Mouse (Mus musculus): ENCODE results near the gene Senp3.
A peak's percentile ranks its signal among the peaks of the same experiment; 100 is the strongest.
"Not testable (repeated sequence)": the region's sequence is repeated elsewhere in the genome, so short reads cannot be mapped to it uniquely, and the experiment has no call there.

Gene Senp3

DNA sequence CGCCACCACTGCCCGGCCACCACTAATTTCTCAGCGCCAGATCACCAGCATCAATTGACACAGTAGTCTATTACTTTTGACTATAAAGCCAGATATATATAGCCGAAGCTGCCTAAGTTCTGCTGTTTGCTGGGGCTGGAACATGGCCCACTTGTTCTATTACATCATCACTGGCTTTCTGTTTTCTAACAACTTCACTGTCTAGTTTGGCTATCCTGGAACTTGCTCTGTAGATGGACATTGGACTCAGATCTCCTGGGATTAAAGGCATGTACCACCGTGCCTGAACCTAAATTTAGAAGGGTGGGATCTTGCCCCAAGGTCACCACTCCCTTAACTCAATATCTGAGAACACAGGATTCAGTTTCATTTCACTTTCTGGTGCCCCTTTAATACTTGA is 36.0 kb downstream of the Senp3 start:
- DNase-seq: no peak

GRCm38 (mm10) chr11:69635471-69635870 is 46.4 kb downstream of the Senp3 start:
- DNase-seq: no peak

DNA sequence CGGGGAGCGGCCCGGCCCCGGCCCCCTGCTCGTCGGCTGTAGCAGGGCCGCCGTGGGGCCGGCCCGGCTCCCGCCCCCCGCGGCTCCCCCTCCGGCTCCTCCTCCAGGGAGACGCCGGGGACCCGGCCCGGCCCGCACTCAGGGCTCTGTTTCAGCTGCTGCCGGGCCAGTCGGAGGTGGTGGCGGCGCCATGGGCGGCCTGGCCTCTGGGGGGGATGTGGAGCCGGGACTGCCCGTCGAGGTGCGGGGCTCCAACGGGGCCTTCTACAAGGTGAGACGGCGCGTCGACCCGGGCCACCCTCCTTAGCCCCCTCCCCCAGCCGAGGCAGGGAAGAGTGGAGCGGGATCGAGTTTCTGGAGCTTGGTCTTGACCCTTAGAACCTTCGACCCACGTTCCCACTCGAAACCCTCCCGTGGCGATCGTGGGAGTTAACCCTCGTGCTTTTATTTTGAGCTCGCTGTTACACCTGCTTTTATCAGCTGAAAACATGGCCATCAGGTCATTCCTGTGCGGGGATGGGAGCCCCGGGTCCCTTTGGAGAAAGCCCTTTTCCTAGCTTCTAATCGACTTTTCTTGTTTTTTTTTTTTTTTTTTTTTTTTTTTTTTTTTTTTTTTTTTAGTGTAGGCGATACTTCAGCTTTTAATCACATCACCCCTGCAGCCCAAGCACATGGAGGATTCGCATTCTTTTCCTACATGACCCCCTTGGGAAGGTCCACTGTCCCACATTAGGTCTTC is 48.6 kb downstream of the Senp3 start:
- peak; percentile 79 for DNase-seq

DNA sequence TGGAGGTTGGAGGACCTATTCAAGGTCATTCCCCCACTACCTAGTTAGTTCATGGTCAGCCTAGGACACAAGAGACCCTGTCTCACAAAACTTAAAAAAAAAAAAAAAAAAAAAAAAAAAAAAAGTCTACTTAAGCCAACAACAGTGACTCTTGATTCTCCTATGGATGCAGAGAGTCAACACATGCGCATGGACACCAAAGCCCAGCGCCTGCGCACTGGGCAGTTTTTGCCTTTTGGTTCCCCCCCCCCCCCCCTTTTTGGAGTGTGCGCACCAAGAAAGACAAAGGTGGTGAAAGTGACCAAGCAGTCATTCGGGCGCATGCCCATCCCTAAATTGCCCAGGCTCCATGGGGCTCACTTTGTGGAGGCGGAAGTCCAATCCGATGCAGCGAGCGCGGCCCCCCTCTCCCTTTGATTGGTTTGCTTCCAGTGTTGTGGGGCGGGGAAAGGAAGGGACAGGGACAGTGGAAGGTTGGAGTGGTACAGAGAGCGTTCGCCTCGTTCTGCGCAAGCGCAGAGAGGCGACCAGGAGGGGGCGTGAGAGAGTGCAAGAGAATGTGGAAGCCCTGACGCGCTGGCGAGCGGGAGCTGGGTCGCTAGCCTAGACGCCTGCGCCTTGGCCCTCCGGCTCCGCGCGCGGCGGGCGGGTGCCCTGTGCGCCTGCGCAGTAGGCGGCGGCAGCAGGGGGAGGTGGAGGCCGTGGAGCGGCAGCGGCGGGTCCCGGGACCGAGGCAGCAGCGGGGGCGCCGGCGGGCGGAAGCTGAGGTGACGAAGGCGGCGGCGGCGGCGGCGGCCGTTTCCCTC is 49.4 kb downstream of the Senp3 start, which contains the start of gene Fxr2:
Fxr2 (plus strand) TSS at position 707 of the 806 bp plus-strand sequence.
- DNase-seq: peak; percentile 100

DNA sequence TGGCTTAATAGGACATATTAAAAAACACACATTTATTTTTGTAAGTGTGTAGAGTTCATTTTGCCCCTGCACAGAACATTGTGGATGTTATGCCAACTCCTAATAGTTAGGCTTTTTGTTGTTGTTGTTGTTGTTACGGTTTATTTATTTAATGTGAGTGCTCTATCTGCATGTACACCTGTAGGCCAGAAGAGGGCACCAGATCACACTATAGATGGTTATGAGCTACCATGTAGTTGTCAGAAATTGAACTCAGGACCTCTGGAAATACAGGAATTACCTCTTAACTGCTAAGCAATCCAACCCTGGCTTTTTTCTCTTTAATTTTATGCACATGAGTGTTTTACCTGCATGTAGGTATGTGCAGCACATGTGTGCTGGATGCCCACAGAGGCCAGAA is 52.1 kb downstream of the Senp3 start:
- DNase-seq: no peak

DNA sequence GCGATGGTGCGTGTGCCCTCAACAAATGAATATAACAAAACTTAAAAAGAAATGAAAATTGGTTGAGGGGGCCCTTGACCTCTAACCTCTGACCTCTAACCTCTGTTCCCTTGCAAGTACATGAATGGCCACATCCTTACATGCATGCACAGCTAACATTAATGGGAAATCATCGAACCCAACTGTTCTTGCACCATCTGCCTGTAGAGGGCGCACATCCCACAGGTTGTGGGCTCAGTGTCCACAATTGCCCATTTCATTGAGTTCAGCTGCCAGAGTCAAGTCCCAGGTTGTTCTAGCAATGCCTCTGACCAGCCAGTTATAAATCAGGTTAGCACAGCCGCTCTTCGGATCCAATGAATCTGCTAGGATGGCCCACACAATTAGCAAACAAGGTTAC is 53.6 kb downstream of the Senp3 start:
- DNase-seq: peak; percentile 84

GRCm38 (mm10) chr11:69624339-69624738 is 57.5 kb downstream of the Senp3 start:
- not testable (repeated sequence) for DNase-seq
